Mouse (Mus musculus): Measurements from ENCODE around the gene Cdk5r1.

Cdk5r1 gene

GRCm38 (mm10) chr11:80504519-80505385, 27.9 kb downstream of the Cdk5r1 start:
- DNase-seq (ENCODE audit: low spot score), result no peak

- no peak for DNase-seq (ENCODE audit: low spot score)
Observed at GRCm38 (mm10) chr11:80505581-80505980, 28.8 kb downstream of the Cdk5r1 start.

GRCm38 (mm10) chr11:80506483-80506882, 29.7 kb downstream of the Cdk5r1 start:
- DNase-seq (ENCODE audit: low spot score), result no peak

GRCm38 (mm10) chr11:80507791-80508190, 31.0 kb downstream of the Cdk5r1 start:
- DNase-seq (ENCODE audit: low spot score), result no peak

- DNase-seq (ENCODE audit: low spot score), result no peak
Observed at GRCm38 (mm10) chr11:80508361-80509175, 31.7 kb downstream of the Cdk5r1 start.

GRCm38 (mm10) chr11:80509176-80509506, 32.3 kb downstream of the Cdk5r1 start:
- DNase-seq (ENCODE audit: low spot score), result no peak

- DNase-seq (ENCODE audit: low spot score), result no peak
Observed at GRCm38 (mm10) chr11:80510124-80510523, 33.3 kb downstream of the Cdk5r1 start.

- DNase-seq (ENCODE audit: low spot score), result no peak
Observed at GRCm38 (mm10) chr11:80512313-80513056, 35.7 kb downstream of the Cdk5r1 start.

- no peak for DNase-seq (ENCODE audit: low spot score)
Observed at GRCm38 (mm10) chr11:80513796-80514195, 37.0 kb downstream of the Cdk5r1 start.

GRCm38 (mm10) chr11:80515346-80515745, 38.5 kb downstream of the Cdk5r1 start:
- DNase-seq (ENCODE audit: low spot score), result no peak

GRCm38 (mm10) chr11:80515895-80516294, 39.1 kb downstream of the Cdk5r1 start:
- DNase-seq (ENCODE audit: low spot score), result no peak

- peak; percentile 74 for DNase-seq (ENCODE audit: low spot score)
Observed at GRCm38 (mm10) chr11:80518421-80519367, 41.9 kb downstream of the Cdk5r1 start.

GRCm38 (mm10) chr11:80521148-80521547, 44.3 kb downstream of the Cdk5r1 start:
- no peak for DNase-seq (ENCODE audit: low spot score)

- no peak for DNase-seq (ENCODE audit: low spot score)
Observed at GRCm38 (mm10) chr11:80522852-80523251, 46.0 kb downstream of the Cdk5r1 start.

- DNase-seq (ENCODE audit: low spot score), result no peak
Observed at GRCm38 (mm10) chr11:80523410-80523809, 46.6 kb downstream of the Cdk5r1 start.

- DNase-seq (ENCODE audit: low spot score), result no peak
Observed at GRCm38 (mm10) chr11:80524213-80524612, 47.4 kb downstream of the Cdk5r1 start.

- DNase-seq (ENCODE audit: low spot score), result no peak
Observed at GRCm38 (mm10) chr11:80527697-80528096, 50.9 kb downstream of the Cdk5r1 start.

- no peak for DNase-seq (ENCODE audit: low spot score)
Observed at GRCm38 (mm10) chr11:80529149-80529548, 52.3 kb downstream of the Cdk5r1 start.

Data from layer of hippocampus, adult 11-12 months (tissue).